Mouse (Mus musculus): ENCODE results near the gene Tas1r1.

DNA sequence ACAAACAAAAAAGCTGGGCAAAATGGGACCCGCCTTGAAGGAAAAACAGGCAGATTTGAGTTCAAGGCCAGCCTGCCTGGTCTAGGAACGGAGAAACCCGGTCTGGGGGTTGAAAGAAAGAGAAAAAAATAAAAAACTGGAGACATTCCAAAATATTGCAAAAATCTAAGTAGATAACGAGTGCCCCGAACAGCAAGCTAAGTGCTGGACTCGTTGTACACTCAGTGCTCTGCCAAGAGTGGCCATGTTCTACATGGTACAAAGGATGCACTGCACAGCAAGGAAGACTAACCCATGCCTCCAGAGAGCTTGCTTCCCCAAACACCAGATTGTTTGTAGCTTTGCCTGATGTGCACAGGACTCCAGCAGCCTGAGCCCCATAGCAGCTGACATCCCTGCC, 45.3 kb downstream of the Tas1r1 start:
- TF ChIP-seq CTCF (IDR thresholded peaks at IDR 0.05; ENCODE audit: extremely low read depth, insufficient read length, insufficient replicate concordance, low read depth, low read length) = no peak
- TF ChIP-seq POLR2A (IDR thresholded peaks at IDR 0.05; ENCODE audit: low read depth, low read length) = no peak

Measured in small intestine, adult 2 months (tissue).